Mouse (Mus musculus): Measurements from ENCODE around the gene Cfap97. TPM values are rescaled to one million over a fixed set of nuclear protein-coding genes. Genes with fewer than 3 reads are reported as not detected.

Gene Cfap97
- 8.5 TPM in 2 replicates for total RNA-seq (2012; rRNA removed)
- 1 to 10 TPM in 1 of 2 experiments, not detected in 1; 9.3 TPM for polyA plus RNA-seq (2012; ENCODE audit: insufficient read depth in 1 of 2, insufficient read length in 2 of 2, low read depth in 1 of 2, low replicate concordance in 2 of 2, missing spikeins in 1 of 2)

DNA sequence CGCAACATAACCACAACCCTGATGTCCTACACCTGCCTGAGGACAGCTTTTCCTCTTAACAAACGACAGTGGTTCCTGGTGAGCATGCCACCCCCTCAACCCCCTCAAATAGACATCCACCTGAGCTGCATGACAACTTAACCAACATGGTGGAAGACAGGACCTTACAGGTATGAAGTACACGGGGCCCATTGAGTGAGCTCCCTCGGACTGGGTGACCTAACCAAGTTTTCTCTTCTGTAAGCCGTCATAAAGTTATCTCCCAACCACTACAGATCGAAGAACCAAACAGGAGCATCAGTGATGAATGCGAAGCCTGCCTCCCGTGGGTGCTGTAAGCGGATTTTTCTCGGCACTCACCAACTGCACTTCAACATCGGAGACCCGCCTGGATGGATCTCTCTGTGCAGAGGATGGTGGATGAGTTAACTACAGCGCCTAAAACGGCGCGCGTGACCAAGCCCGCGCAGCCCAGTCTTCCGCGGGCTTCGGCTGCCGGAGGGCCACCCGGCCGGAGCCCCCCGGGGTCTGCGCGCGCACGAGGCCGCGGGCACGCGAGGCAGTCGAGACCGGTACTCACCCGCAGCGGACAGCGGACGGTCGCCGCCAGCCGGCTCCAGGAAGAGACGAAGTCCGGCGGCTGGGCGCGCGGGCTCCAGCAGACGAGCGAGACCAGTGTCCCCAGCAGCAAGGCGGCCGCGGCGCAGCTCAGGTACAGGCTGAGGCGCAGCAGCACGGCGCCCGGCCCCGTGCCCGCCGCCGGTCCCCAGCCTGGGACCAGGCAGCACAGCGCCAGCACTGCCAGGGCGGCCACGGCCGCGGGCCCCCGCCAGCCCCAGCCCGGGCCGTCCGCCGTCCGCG is at the start of gene Cfap97:
Gene Cfap97 (plus strand): TSS at position 570 of the 861 bp plus-strand sequence.
- Histone ChIP-seq H3K4me1 (ENCODE audit: control insufficient read depth in 1 of 2, insufficient read depth in 2 of 2, low read length in 2 of 2) (peaks cover 4 to 12% of the 10 kb centered on the region in 2 experiments), H3K4me3 (ENCODE audit: control insufficient read depth in 1 of 2, insufficient read depth in 1 of 2, low read depth in 2 of 2, low read length in 2 of 2) (peak within 1 kb of the TSS; percentile 79 to 98), H3K36me3 (ENCODE audit: control insufficient read depth in 1 of 2, insufficient read depth in 2 of 2, low read length in 2 of 2) (peaks cover 0 to 14% of the 10 kb centered on the region in 2 experiments; a peak in 2 of 4 replicates), H3K27me3 (ENCODE audit: control insufficient read depth in 1 of 2, insufficient read depth in 2 of 2, low read length in 2 of 2) (no peaks in the 10 kb centered on the region), H3K9ac (ENCODE audit: control insufficient read depth, low read depth, low read length, poor library complexity, severe bottlenecking) (peak within 1 kb of the TSS; percentile 80), H3K9me3 (replicated peaks; ENCODE audit: insufficient read depth, low read length) (no peaks in the 10 kb centered on the region), H3K27ac (ENCODE audit: control insufficient read depth, low read depth, low read length) (no peak within 1 kb of the TSS; the same call in 1 of the 2 replicates), H3K79me2 (ENCODE audit: control insufficient read depth, insufficient read depth, low read length, poor library complexity) (peaks cover 29% of the 10 kb centered on the region)
- DNase-seq (ENCODE audit: low read depth, low spot score): no peak
- peak; percentile 11; the same call in 1 of the 2 replicates for TF ChIP-seq MXI1 (IDR thresholded peaks at IDR 0.05; ENCODE audit: low read depth, low read length)
- TF ChIP-seq UBTF (IDR thresholded peaks at IDR 0.05; ENCODE audit: borderline replicate concordance, insufficient read depth, low read depth, low read length): 0 out of 2 replicates have a peak, but pooled peaks have one; percentile 61
- no peak for TF ChIP-seq ELF1 (IDR thresholded peaks at IDR 0.05; ENCODE audit: low read depth, low read length)

DNA sequence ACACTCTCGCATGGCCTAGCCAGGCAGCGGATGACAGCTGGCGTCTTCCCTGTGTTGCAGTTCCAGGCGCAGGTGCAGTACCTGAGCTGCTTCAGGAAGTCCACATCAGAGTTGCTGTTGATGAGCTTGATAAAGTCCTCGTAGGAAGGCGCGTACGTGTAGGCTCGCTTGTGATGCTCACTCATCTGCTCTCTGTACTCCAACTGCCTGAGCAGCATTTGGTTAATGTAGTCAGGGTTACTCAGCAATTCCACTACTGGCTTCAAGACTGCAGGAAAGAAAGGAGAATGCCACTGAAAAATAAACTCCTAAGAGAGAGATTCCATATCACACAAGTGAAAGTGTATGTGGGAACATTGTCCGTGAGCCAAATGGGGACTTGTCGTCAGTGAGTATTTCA is 48.1 kb upstream of the Cfap97 start:
- Histone ChIP-seq H3K4me3 (ENCODE audit: control insufficient read depth in 1 of 2, insufficient read depth in 1 of 2, low read depth in 2 of 2, low read length in 2 of 2) (no peak overlapping the region), H3K9me3 (replicated peaks; ENCODE audit: insufficient read depth, low read length) (no peaks in the 10 kb centered on the region), H3K36me3 (ENCODE audit: control insufficient read depth in 1 of 2, insufficient read depth in 2 of 2, low read length in 2 of 2) (peaks cover 0 to 22% of the 10 kb centered on the region in 2 experiments; a peak in 2 of 4 replicates), H3K9ac (ENCODE audit: control insufficient read depth, low read depth, low read length, poor library complexity, severe bottlenecking) (no peak overlapping the region), H3K79me2 (ENCODE audit: control insufficient read depth, insufficient read depth, low read length, poor library complexity) (no peaks in the 10 kb centered on the region), H3K4me1 (ENCODE audit: control insufficient read depth in 1 of 2, insufficient read depth in 2 of 2, low read length in 2 of 2) (no peaks in the 10 kb centered on the region), H3K27me3 (ENCODE audit: control insufficient read depth in 1 of 2, insufficient read depth in 2 of 2, low read length in 2 of 2) (no peaks in the 10 kb centered on the region), H3K27ac (ENCODE audit: control insufficient read depth, low read depth, low read length) (no peak overlapping the region)
- TF ChIP-seq RCOR1 (IDR thresholded peaks at IDR 0.05; ENCODE audit: low read depth, low read length): no peak
- TF ChIP-seq SIN3A (IDR thresholded peaks at IDR 0.05; ENCODE audit: low read length): no peak
- DNase-seq (ENCODE audit: low read depth, low spot score): no peak

DNA sequence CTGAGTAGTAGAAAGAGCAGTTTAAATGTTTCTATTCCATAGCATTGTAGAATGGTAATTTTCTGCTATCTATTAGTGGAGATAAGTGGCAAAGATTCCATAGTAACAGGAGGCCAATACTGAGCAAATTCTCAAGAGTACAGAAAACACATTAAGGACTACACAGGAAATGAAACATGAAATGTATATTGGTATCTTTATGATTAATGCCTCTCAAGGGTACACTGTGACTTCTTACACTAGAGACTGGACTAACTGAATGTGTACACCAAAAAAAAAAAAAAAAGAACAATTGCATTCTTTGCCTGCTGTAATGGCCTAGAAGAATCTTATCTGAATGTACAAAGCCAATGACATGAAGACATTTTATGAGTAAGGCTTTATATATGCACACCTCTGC is 43.9 kb upstream of the Cfap97 start:
- Histone ChIP-seq H3K9me3 (replicated peaks; ENCODE audit: insufficient read depth, low read length) (no peaks in the 10 kb centered on the region), H3K79me2 (ENCODE audit: control insufficient read depth, insufficient read depth, low read length, poor library complexity) (no peaks in the 10 kb centered on the region), H3K27me3 (ENCODE audit: control insufficient read depth in 1 of 2, insufficient read depth in 2 of 2, low read length in 2 of 2) (no peaks in the 10 kb centered on the region), H3K27ac (ENCODE audit: control insufficient read depth, low read depth, low read length) (no peak overlapping the region), H3K4me1 (ENCODE audit: control insufficient read depth in 1 of 2, insufficient read depth in 2 of 2, low read length in 2 of 2) (no peaks in the 10 kb centered on the region), H3K4me3 (ENCODE audit: control insufficient read depth in 1 of 2, insufficient read depth in 1 of 2, low read depth in 2 of 2, low read length in 2 of 2) (no peak overlapping the region), H3K9ac (ENCODE audit: control insufficient read depth, low read depth, low read length, poor library complexity, severe bottlenecking) (no peak overlapping the region), H3K36me3 (ENCODE audit: control insufficient read depth in 1 of 2, insufficient read depth in 2 of 2, low read length in 2 of 2) (peaks cover 0 to 16% of the 10 kb centered on the region in 2 experiments; a peak in 2 of 4 replicates)
- no peak for TF ChIP-seq CHD1 (IDR thresholded peaks at IDR 0.05; ENCODE audit: low read depth, low read length)
- TF ChIP-seq NELFE (IDR thresholded peaks at IDR 0.05; ENCODE audit: low read depth, low read length): no peak
- TF ChIP-seq POLR2AphosphoS2 (IDR thresholded peaks at IDR 0.05; ENCODE audit: low read length): no peak
- no peak for TF ChIP-seq HCFC1 (IDR thresholded peaks at IDR 0.05; ENCODE audit: low read depth, low read length)
- no peak for TF ChIP-seq RCOR1 (IDR thresholded peaks at IDR 0.05; ENCODE audit: low read depth, low read length)
- no peak for TF ChIP-seq ELF1 (IDR thresholded peaks at IDR 0.05; ENCODE audit: low read depth, low read length)
- TF ChIP-seq POLR2A (IDR thresholded peaks at IDR 0.05; ENCODE audit: control insufficient read depth in 1 of 2, insufficient read depth in 1 of 2, low read depth in 1 of 2, low read length in 2 of 2, poor library complexity in 1 of 2): no peak
- no peak for TF ChIP-seq MYC (IDR thresholded peaks at IDR 0.05; ENCODE audit: low read depth, low read length)
- TF ChIP-seq TBP (IDR thresholded peaks at IDR 0.05; ENCODE audit: low read depth, low read length): no peak
- no peak for TF ChIP-seq MAX (IDR thresholded peaks at IDR 0.05; ENCODE audit: low read length)
- TF ChIP-seq BHLHE40 (IDR thresholded peaks at IDR 0.05; ENCODE audit: borderline replicate concordance, low read depth, low read length): no peak
- no peak for TF ChIP-seq UBTF (IDR thresholded peaks at IDR 0.05; ENCODE audit: borderline replicate concordance, insufficient read depth, low read depth, low read length)
- TF ChIP-seq E2F4 (IDR thresholded peaks at IDR 0.05; ENCODE audit: borderline replicate concordance, low read depth, low read length): no peak
- no peak for TF ChIP-seq ETS1 (IDR thresholded peaks at IDR 0.05; ENCODE audit: low read depth, low read length)
- no peak for TF ChIP-seq NRF1 (IDR thresholded peaks at IDR 0.05; ENCODE audit: insufficient read depth, low read depth, low read length, poor library complexity, severe bottlenecking)
- TF ChIP-seq MEF2A (IDR thresholded peaks at IDR 0.05; ENCODE audit: extremely low read depth, insufficient replicate concordance, low read depth, low read length, poor library complexity, severe bottlenecking): no peak
- no peak for DNase-seq (ENCODE audit: low read depth, low spot score)

All from MEL (cell line).